Mouse (Mus musculus) spleen, adult 12 weeks (tissue): Measurements from ENCODE around the gene Olfr1392.
"Not testable (repeated sequence)": the region's sequence is repeated elsewhere in the genome, so short reads cannot be mapped to it uniquely, and the experiment has no call there.

Source experiments
- DNase-seq: peaks from one replicate; pipeline ENCODE4 v3.0.0; 2022; ENCODE audit warnings: low spot score

Gene Olfr1392

DNA sequence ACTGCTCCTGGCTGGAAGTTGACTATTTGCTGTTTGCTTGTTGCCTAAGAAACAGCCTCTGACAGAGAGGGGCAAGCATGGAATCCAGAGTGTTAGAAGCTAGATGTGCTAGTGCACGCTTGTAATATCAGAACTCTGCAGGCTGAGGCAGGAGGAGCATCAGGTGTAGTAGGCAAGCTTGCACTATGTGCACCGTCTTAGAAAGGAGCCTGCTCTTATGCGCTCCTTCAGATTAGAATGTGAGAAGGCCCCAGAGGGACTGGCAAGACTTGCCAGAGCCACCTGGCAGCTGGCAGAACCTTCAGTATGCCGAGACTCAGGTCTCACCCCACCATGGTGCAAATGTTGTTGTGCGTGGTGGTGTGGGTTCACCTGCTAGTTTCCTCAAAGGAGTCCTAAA, 33.0 kb upstream of the Olfr1392 start:
- no peak for DNase-seq

DNA sequence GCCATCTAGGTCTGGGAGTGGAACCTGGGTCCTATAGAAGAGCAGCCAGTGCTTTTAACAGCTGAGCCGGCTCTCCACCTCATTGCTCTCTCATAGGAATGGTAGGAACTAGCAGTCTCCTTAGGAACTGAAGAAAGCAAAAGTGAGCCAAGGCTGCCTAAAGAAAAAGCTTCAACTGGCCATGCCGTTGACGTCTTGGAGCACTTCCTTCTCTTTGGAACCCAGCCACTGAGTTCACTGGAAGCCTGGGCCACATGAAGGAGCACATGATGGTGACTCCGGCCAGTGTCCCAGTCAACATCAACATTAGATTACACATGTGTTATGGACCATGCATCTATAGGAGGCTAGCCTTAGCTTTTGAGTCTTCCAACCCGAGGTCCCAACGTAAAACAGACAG, 32.0 kb upstream of the Olfr1392 start:
- no peak for DNase-seq

DNA sequence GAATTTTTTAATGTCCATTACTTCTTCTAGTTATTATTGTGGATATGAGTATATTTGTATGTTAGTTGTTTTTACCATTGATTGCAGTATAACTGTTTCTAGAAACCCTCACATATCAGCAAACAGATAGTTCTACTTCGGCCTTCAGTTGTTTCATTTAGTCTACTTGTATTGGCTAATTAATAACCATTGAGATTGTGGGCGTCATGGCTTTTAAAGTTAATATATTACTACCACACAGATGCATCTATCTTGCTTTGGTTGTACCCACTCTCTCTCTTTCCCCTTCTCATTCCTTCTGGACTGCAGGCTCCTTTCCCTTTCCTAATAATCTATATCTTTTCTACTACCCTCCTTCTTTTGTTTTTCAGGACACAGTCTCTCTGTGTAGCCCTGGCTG, 25.8 kb upstream of the Olfr1392 start:
- DNase-seq, result no peak

DNA sequence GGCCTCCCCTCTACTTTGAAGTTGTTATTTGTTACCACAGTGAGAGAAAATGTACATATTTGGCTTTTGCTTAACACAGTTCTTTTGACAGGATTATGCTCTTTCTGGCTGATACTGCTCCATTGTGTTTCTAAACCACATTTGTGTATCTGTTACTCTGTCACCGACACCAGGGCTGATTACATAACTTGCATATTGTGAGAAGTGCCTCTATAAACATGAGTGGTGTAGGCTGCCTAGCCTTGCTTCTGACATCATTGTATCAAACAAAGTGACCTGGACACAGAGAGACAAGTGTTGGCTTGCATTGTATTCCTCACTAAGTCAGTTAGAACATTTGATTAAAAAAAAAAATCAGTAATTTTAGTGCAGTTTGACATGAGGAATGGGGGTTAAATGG, 25.3 kb upstream of the Olfr1392 start:
- no peak for DNase-seq

DNA sequence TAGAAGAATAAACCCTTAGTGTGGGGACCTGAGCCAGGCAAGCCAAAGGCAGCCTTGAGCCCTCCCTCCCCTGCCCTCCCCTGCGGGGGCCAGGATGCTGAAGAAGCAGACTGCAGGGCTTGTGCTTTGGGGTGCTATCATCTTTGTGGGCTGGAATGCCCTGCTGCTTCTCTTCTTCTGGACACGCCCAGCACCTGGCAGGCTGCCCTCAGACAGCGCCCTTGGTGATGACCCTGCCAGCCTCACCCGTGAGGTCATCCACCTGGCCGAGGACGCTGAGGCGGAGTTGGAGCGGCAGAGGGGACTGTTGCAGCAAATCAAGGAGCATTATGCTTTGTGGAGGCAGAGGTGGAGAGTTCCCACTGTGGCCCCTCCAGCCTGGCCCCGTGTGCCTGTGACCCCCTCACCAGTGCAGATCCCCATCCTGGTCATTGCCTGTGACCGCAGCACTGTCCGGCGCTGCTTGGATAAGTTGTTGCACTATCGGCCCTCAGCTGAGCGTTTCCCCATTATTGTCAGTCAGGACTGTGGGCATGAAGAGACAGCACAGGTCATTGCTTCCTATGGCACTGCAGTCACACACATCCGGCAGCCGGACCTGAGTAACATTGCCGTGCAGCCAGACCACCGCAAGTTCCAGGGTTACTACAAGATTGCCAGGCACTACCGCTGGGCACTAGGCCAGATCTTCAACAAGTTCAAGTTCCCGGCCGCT, 24.3 kb upstream of the Olfr1392 start:
- no peak for DNase-seq

DNA sequence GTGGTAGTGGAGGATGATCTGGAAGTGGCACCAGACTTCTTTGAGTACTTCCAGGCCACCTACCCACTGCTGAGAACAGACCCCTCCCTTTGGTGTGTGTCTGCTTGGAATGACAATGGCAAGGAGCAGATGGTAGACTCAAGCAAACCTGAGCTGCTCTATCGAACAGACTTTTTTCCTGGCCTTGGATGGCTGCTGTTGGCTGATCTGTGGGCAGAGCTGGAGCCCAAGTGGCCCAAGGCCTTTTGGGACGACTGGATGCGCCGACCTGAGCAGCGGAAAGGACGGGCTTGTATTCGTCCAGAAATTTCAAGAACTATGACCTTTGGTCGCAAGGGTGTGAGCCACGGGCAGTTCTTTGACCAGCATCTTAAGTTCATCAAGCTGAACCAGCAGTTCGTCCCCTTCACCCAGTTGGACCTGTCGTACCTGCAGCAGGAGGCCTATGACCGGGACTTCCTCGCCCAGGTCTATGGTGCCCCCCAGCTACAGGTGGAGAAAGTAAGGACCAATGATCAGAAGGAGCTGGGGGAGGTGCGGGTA, 23.7 kb upstream of the Olfr1392 start:
- DNase-seq, result no peak

DNA sequence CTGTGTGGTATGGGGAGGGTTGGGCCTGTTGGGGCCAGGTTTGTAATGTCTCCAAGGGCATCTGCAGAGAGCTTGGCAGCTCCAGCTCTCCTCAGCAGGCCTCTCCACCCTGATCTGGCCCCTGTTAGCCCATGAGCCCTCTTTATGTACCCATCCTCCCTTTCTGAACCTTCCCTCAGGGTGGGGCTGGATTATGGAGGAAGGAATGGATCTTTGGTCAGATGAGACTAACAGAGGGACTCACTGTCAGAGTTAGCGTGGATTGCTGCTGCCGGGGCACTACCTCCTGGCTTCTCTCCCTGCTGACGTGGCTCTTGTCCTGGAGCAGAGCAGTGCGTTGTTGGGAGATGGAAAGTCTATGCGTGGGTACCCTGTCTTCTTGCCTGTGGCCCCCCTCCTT, 22.8 kb upstream of the Olfr1392 start:
- DNase-seq, result no peak

DNA sequence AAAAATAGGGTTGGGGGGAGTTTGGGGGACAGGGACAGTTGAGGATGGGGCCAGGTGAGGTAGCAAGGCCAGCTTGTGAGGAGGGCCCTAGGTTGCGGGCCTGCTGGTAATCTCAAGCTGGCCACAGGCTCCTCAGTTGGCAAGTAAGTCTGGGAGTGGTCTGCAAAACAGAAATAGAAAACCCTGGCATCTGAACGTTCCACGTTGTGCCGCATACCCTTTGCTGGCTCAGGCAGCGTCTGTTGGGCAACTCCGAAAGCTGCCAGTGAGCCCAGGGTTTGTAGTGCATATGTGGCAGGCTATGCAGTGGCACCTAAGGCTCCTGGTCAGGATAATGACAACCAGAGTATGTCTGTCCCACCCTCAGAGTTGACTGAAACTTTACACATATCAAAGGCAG, 21.9 kb upstream of the Olfr1392 start:
- DNase-seq, result no peak

DNA sequence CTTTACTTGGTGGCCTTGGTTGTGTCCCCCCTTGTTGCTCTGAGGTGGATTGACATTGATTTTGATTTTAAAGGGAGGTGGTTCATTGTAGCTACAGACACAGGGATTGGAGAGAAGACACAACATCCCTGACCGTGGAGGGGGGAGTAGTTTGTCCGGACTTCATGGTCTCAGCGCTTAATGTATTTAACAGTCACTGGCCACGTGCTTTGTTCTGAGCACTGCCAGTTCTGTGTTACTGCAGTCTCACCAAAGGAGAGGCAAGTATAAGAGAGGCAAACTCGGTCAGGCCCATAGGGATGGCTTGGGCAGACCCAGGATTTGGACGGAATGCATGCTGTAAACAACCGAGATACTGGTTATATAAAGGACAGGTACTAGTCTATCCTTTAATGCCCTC, 21.0 kb upstream of the Olfr1392 start:
- DNase-seq, result no peak

DNA sequence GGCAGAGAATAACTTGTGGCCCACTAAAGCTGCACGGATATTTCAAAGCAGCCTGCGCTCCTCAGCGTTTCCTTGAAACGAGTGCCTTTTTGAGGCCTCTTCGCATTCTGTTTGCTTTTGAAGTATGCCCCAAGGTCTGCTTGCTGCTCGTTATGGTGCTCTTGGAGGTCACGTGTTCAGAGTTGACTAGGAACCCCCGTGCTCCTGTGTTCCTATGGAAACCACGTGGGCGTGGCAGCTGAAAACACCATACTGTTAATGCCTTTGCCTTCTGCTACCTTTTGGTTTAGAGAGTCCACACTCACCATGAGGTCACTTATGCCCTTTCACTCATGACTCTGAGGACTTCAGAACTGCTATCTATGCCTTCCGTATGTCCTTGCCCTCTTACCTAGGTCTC, 20.5 kb upstream of the Olfr1392 start:
- no peak for DNase-seq

DNA sequence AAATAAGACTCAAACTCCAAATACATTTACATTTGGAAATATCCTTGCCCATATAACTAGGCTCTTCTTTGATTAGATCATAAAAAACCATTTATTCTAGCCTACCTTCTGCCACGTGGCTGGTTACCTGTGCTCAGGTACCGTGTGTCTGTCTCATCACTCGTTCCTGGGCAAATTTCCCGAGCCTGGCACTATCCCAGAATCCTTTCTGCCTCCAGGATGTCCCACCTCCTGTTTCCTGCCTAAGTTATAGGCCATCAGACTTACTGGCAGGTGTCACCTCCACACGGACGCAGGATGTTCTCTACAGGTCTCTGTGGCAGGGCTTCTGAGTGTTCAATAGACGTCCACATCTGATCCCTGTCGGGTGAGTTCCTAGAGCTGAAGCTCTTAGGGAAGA, 20.0 kb upstream of the Olfr1392 start:
- DNase-seq, result no peak

DNA sequence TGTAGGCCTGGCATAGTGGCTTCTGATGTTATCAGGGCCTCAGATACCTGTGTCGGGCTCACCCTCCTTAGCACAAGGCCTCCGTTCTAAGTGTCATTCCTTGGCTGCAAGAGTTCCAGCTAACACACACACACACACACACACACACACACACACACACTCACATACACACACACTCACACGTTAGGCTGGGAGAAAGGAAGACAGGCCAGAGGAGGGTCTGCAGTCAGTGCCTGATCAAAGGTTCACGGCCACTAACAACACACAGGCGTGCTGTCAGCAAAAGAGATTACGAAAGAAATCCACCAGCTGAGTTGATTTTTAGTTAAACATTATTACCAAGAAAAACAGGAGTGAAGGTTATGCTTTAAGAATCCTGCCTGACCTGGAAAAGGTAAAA, 18.4 kb upstream of the Olfr1392 start:
- no peak for DNase-seq

DNA sequence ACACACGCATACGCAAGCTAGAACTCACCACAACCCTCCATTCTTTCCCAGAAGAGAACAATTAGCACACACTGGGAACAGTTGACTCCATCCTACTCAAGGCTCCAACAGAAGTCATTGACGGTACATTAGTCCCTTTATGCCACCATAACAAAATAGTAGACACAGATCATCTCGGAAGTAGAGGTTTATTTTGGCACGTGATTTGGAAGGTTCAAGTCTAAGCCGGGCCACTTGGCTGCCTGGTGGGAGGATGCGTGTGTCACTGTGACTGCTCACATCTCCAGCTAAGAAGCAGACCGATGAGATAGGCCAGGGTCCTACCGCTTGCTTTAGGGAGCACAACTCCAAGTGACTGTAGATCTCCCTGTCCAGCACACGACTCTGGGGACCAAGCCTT, 17.8 kb upstream of the Olfr1392 start:
- no peak for DNase-seq

DNA sequence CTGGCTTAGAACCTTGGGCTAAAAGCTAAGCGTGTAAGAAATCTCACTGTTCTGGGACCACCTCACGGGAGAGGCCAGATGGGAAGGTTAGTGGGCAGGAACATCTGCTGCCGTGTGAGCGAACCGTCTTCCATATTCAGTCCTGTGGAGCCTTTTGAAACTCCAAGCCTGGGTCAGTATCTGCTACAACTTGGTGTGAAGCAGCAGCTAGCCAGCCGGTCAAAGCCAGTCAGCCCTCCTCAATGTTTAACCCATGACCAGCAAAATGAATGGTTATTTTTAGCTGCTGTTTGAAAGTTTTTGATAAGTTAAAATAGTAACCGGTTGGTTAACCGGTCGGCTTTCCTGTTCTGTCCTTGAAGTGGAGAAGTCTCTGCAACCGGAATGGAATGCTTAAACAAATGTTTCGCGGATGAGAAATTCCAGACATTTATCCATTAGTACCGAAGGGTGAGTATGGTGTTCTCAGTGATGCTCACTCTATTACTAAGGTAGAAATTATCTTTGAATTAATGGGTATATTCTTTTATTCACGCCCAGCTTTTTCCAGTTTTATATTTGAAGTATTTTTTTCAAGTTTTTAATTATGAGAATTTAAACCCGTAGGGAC, 17.0 kb upstream of the Olfr1392 start:
- DNase-seq, result no peak

DNA sequence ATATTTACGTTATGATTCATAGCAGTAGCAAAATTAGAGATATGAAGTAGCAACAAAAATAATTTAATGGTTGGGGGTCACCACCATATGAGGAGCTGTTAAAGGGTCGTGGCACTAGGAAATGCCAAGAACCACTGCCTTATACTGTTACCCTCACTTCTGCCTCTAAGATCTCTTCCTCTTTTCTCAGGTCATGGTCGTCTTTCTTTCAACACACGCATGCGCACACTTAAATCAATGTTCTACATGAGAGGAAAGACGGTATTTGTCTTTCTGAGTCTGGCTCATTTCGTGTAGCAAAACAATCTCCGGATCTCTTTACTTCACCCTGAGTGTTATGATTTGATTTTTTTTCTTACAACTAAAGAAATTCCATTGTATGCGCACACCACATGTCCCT, 15.3 kb upstream of the Olfr1392 start:
- no peak for DNase-seq

DNA sequence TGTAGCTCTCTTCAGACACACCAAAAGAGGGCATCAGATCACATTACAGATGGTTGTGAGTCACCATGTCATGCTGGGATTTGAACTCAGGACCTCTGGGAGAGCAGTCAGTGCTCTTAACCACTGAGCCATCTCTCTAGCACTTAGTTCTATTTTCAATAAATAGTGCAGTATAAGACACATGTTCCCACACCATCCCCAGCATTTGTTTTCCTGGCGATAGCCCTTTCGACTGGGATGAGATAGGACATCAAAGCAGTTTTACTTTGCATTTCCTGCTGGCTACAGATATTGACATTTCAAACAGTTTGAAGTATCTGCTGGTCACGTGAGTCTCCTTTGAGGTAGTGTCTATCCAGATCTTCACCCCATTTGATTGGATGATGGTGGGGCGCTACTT, 14.7 kb upstream of the Olfr1392 start:
- DNase-seq, result no peak

DNA sequence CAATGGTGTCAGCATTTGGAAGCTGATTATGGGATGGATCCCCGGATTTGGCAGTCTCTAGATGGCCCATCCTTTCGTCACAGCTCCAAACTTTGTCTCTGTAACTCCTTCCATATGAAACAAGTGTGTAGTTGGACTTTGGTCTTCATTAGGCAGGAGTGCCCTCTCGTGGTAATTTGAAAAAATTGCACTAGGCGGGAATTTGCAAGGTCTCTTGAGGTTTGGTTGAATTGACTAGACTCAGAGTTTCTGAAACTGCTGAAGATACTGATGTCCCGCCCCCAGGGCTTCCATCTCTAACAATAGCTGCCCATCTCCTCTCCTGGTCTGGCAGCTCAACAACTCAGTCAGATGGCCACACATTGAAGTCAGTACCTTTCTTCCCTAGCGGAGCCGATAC, 13.7 kb upstream of the Olfr1392 start:
- DNase-seq, result no peak

DNA sequence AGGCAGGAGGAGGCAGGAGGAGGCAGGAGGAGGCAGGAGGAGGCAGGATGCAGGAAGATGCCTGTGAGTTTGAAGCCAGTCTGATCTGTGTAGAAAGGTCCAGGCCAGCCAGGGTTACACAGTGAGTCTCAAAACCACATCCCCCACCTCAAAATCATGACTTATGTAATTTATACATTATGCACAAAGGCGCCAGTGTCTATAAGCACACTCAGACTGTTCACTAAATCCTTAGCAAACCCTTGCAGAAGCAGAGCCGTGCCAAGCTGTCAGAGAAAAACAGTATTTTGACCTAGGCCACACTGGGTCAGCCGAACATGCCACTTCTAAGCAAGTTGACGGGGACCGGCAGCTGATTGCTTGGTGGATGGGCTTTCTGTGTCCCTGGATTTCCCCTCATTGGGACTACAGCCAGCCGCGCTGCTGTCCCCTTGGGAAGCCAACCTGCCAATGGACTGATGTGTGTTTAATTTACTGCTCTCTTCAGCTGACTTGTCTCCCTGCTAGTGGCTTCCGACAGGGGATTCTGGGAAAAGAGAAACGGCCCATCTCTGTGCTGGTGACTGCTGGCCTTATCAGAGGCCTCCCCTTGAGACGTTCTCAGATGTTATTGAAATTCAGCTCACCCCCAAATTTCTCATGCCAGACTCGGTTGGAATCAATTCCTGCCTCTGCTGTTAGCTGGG, 11.1 kb upstream of the Olfr1392 start:
- DNase-seq, result no peak

DNA sequence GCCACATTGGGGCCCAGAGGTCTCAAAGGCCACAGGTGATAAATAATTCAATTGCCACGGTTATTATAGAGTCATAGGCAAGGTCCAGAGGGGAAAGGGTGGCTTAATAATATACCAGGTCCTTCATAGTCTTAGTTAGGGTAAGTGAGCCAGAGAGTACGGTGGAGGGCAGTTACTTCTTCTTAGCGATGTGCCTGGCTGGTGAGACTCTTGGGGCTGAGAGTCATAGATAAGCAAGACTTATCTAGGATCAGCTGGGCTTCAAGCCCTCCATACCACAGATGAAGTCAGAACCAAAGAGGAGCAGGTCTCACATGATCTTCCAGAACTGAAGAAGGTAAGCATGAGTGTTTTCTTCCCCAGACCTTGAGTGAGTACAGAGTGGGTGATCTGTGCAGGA, 6.9 kb upstream of the Olfr1392 start, which contains the start of gene Olfr1393:
Gene Olfr1393, plus strand, starts transcription at position 83 of the 400 bp plus-strand sequence.
- no peak for DNase-seq

DNA sequence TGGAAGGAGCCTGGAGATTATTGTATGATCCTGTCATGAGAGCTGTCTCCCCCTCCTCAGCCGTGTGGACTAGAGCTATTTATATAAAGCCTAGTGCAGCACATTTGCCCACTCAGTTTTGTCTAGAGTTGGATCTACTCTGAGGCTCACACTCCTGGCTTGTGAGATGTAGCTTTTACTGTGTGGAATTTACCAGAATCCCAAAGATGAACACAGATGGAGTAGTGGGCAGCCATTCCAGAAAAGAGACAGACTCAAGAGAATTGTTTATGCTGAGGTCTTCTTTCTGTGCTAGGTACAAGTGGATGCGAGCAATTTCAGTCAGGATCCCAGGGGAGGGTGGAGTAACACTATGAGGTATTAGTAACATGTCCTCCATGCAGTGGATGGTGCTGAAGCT, 2.2 kb downstream of the Olfr1392 start:
- no peak for DNase-seq

DNA sequence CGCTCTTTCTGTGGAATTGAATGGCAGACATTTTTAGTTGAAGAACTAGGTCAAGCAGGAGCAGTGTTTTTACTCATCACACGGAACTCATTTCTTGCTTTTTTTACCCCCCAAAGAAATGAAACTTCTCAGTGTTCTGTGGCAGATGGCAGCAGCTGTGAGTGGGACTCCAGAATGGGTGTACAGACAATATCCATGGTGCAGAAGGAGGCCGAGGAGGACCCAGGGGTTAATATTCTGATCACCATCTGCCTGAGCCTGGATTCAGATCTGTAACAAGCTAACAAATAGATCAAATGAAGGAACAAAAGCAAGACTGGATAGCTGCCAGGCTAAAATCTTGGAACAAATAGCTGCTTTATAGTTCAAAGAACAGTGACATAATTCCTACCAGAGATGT, 7.7 kb downstream of the Olfr1392 start:
- DNase-seq, result no peak

DNA sequence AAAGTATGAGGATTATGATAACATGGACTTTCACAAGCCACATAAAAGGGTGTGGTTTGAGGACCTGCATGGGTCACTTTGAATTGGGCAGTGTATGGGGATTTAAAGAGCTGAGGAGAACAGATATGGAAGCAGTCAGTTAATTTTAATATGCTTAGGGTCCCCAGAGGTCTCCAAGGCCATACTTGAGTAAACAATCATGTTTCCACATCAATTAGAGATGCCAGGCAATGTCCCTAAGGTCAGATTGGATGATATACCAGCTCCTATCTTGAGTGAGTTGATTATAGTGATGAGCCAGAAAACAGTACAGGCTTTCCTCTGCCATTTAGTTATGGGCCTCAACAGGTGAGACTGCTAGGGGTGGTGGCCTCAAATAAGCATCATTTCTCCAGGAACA, 19.4 kb downstream of the Olfr1392 start, which contains the start of gene Olfr10:
Gene Olfr10, plus strand, starts transcription at position 301 of the 400 bp plus-strand sequence.
- no peak for DNase-seq

DNA sequence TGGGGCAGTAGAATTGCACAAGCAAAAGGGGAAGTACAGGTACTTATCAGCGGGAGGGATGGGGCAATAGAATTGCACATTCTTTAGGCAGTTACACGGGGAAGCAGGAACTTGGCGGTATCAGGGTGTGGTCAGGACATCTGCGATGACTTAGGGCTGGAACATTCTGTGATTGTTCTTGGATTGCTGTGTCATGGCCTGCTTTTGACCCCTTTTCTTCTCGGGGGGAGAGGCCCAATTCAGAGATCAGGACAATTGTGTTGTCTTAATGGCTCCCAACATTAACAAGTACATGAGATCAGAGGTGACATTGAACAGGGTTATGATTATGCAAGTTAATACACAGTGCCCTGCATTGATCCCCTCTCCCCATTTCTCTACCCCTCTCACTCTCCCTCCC, 23.5 kb downstream of the Olfr1392 start:
- DNase-seq, result not testable (repeated sequence)
